Mouse (Mus musculus) lung, postnatal 14 days (tissue): ENCODE data around the gene Keap1.
A peak's percentile ranks its signal among the peaks of the same experiment; 100 is the strongest.
"Not testable (repeated sequence)": the region's sequence is repeated elsewhere in the genome, so short reads cannot be mapped to it uniquely, and the experiment has no call there.

ENCODE experiments used
- DNase-seq: peaks from one replicate; pipeline ENCODE4 v3.0.0; 2021

Gene Keap1

GRCm38 (mm10) chr9:21260491-21261040 is 21.4 kb upstream of the Keap1 start:
- no peak for DNase-seq

GRCm38 (mm10) chr9:21256349-21256748 is 17.2 kb upstream of the Keap1 start:
- DNase-seq, result not testable (repeated sequence)

DNA sequence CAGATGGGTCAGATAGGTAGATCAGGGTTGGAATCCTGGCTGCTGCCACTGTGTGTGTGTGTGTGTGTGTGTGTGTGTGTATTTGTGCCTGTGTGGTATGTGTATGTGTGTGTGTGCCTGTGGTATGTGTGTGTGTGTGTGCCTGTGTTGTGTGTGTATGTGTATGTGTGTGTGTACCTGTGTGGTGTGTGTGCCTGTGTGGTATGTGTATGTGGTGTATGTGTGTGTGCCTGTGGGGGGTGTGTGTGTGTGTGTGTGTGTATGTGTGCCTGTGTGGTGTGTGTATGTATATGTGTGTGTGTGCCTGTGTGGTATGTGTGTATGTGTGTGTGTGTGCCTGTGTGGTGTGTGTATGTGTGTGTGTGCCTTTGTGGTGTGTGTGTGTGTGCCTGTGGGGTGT is 15.5 kb upstream of the Keap1 start:
- DNase-seq, result no peak

GRCm38 (mm10) chr9:21251116-21251735 is 12.1 kb upstream of the Keap1 start:
- DNase-seq, result no peak

GRCm38 (mm10) chr9:21250509-21250908 is 11.3 kb upstream of the Keap1 start:
- DNase-seq, result no peak

DNA sequence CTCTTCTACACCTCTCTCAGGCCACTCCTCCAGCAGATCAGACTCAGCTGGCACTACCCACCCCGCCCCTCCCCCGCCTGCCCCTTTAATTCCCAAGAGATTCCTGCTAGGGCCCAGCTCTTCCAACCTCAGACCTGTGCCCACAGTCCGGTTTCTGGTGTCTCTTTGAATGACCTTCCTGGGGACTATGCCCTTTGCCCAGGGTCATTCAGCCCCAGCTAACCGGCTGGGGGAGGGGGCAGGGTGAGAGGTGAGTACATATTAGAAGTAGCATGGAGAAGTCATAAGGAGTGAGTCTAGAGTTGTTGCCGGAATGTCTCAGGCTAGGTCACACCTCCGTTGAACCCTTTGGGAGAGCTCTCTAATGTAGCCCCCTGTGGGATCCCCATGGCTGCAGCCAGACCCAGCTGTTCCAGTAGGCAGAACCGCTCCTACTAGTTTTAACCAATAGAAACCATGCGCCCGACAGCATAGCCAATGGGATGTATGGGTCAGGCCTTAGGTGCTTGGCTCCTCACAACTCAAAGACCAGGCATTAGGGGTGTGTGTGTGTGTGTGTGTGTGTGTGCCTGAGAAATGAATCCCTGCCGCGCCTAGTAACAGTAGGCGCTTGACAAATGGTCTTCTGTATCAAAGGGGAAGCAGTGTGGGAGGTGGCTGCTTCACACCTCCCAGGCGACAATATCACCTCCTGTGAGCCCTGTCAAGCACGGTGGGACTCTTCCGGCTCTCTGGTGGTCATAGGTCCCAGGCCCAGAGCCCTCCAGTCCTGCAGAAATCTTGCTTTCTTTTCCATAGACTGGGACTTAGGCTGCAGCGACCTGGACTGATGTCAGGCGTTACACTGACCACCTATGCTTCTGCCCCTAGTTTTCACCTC is 10.7 kb upstream of the Keap1 start:
- DNase-seq, result no peak

DNA sequence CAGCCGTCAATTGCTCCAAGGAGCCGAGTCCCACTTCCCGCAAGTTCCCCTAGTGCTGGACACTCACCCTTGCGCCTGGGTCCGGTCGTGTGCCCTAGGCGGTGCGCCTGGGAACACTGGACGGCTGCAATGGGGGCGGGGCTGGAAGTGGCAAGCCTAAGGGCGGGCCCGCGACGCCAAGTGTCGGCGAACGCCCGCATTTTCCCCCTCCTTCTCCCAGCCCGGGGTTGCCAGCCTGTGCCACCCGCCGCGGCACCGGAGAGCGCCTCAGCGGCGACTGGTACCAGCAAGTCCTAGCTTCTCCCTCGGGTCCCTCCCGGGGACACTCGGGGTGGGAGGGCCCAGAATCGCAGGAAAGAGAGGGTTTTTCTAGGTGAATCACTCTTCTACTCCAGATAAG is 9.2 kb upstream of the Keap1 start, which contains the start of gene S1pr5:
S1pr5 (minus strand) TSS at position 118 of the 400 bp plus-strand sequence.
- DNase-seq, result peak; percentile 59

- DNase-seq, result no peak
Measured at GRCm38 (mm10) chr9:21246342-21246741, 7.2 kb upstream of the Keap1 start.

DNA sequence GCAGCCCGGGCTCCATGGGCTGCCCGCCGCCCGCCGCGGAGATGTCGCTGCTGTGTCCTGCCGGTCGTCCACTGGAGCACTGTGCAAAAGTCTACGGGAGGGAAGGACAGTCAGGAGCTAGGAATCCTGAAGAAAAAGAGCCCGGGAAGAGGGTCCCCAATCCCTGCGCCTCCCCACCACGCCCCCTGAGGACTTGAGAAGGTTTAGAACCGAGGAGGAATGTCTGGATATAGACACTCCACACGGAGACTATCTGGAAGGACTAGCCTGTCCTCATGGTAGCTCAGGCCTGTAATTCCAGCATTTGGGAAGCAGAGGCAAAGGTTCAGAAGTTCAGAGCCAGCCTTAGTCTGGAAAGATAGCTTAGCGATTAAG is 5.9 kb upstream of the Keap1 start:
- DNase-seq, result no peak

GRCm38 (mm10) chr9:21244428-21245112 is 5.4 kb upstream of the Keap1 start:
- no peak for DNase-seq

GRCm38 (mm10) chr9:21243826-21244427 is 4.8 kb upstream of the Keap1 start:
- DNase-seq, result no peak

DNA sequence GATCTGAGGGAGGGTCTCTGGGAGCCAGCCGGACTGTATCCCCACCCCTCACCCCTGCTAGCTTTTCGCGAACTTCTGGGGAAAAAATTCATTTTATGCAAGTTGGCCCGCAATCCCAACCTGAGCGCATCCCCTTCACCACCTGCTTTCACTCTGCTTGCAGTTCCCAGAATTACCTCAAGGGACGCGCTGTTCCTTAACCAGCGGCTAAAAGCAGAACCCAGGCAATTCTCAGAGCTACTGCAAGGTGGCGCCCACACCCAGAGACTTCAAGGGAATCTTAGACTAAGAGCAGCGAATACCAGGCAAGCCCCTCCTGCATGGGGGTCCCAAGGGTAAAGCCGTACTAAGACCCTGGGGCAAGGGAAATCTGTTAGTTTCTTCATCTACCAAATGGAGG is 2.2 kb upstream of the Keap1 start:
- peak; percentile 89 for DNase-seq

DNA sequence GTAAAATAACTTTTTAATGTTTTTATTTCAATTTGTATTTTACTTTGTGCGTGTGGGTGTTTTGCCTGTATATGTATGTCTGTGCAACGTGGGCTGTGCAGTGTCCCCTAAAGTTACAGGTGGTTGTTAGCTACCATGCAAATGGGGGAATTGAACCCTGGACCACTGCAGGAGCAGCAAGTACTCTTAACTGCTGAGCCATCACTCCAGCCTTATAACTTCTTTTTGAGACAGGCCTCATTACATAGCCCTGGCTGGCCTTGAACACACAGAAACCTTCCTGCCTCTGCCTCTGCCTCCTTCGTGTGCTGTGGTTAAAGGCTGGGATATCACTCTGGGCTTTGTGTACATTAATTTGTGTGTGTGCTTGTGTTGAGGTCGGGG is 296 bp upstream of the Keap1 start:
- no peak for DNase-seq

DNA sequence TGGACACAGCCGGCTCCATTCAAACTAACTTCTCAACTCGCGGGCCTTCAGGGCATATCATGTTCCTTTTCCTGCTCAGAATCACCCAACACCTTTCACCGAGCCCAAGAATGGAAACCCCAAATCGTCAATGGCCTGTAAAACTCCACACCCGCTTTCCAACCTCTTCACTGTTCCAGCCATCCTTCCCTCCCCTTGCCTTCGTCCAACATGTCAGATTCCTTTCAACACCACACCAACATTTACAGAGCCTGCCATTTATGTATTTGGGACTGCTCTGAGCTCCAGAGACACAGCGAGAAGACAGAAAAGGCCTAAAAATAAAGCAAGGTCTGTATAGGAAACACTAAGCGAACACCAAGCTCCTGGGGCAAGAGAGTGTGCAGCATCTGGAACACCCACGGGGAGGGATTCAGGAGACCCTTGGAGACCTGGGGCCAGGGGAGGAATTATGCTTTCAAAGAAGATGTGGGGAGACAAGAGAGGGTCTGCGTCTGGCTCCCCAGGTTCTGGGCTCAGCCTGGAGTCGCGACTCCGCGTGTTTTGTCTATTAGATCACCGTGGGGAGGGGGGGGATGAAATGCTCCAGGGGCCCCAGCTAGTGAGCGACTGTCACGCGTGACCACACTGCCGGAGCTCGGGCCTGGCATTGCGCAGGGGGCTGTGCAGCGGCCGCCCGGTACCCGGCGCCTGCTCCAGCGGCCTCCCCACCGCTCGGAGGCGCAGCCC is 993 bp downstream of the Keap1 start:
- DNase-seq, result no peak

GRCm38 (mm10) chr9:21237368-21238003 is 1.7 kb downstream of the Keap1 start:
- DNase-seq, result peak; percentile 17

- DNase-seq, result no peak
Measured at GRCm38 (mm10) chr9:21236991-21237367, 2.2 kb downstream of the Keap1 start.

GRCm38 (mm10) chr9:21235341-21235740 is 3.8 kb downstream of the Keap1 start:
- no peak for DNase-seq

GRCm38 (mm10) chr9:21233805-21234204 is 5.4 kb downstream of the Keap1 start:
- DNase-seq, result no peak

GRCm38 (mm10) chr9:21233366-21233765 is 5.8 kb downstream of the Keap1 start:
- DNase-seq, result no peak

DNA sequence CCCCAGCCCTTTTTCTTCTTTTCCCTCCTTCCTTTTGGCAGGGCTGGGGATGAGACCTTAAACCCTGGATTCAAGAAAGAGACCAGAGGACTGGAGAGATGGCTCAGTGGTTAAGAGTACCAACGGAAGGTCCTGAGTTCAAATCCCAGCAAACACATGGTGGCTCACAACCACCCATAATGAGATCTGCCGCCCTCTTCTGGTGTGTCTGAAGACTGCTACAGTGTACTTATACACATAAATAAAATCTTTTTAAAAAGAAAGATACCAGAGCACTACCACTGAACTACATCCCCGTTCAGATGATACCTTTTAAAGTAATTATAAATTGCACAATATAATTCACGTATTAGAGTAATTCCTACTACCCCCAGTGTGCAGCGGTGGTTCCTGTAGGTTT is 6.3 kb downstream of the Keap1 start:
- DNase-seq, result no peak

GRCm38 (mm10) chr9:21231551-21231950 is 7.6 kb downstream of the Keap1 start:
- DNase-seq, result no peak

GRCm38 (mm10) chr9:21227342-21227741 is 11.8 kb downstream of the Keap1 start:
- no peak for DNase-seq
